Mouse (Mus musculus) hindbrain, postnatal 0 days (tissue): ENCODE data around the gene Rbm47. TPM values are rescaled to one million over a fixed set of nuclear protein-coding genes. Genes with fewer than 3 reads are reported as not detected.

Experiments
- ATAC-seq: fragments of 200-750 bp; cut with Nextera tagmentation; 2 replicates; pipeline ENCODE4 v1.8.0; 2017; ENCODE audit warnings: mild to moderate bottlenecking, moderate TSS enrichment, moderate library complexity
- DNase-seq: peaks from one replicate; pipeline ENCODE4 v3.0.0-alpha.2; 2015; ENCODE audit warnings: low spot score
- H3K27ac ChIP-seq: fragments of 300-500 bp; sonication (generic); 2 replicates; pipeline ENCODE4 v1.5.1; 2014; ENCODE audit warnings: mild to moderate bottlenecking
- H3K27me3 ChIP-seq: fragments of 300-500 bp; sonication (generic); 2 replicates; pipeline ENCODE4 v1.6.1; 2014; ENCODE audit warnings: low read length, mixed read lengths; ENCODE audit not compliant: insufficient read depth
- H3K36me3 ChIP-seq: fragments of 300-500 bp; sonication (generic); 2 replicates; pipeline ENCODE4 v1.6.1; 2014; ENCODE audit warnings: low read length, mixed read lengths; ENCODE audit not compliant: insufficient read depth
- H3K4me1 ChIP-seq: fragments of 300-500 bp; sonication (generic); 2 replicates; pipeline ENCODE4 v1.6.1; 2014; ENCODE audit warnings: antibody characterized with exemption, low read length, mixed read lengths; ENCODE audit not compliant: insufficient read depth
- H3K4me2 ChIP-seq: fragments of 300-500 bp; sonication (generic); 2 replicates; pipeline ENCODE4 v1.6.1; 2014; ENCODE audit warnings: low read depth, mild to moderate bottlenecking, low read length, moderate library complexity, mixed read lengths
- H3K4me3 ChIP-seq: fragments of 300-500 bp; sonication (generic); 2 replicates; pipeline ENCODE4 v1.5.1; 2014; ENCODE audit warnings: low read length
- H3K9ac ChIP-seq: fragments of 300-500 bp; sonication (generic); replicated peaks from 2 replicates; pipeline ENCODE4 v1.6.1; 2014; ENCODE audit warnings: mild to moderate bottlenecking, low read length, moderate library complexity, mixed read lengths
- H3K9me3 ChIP-seq: fragments of 300-500 bp; sonication (generic); 2 replicates; pipeline ENCODE4 v1.6.1; 2016; ENCODE audit warnings: low read length, mixed read lengths
- CTCF ChIP-seq: IDR thresholded peaks from 2 replicates; pipeline ENCODE4 v1.5.1; 2016; ENCODE audit warnings: antibody characterized with exemption, control low read depth, low read depth
- WGBS: fragments of 180-500 bp; shearing (Covaris S2); extraction: QIAGEN DNeasy Blood & Tissue Kit; methylation state at CpG from one replicate; pipeline ENCODE4 v1.1.7; 2014; 5-methylcytosine and 5-hydroxymethylcytosine counted together
- polyA plus RNA-seq: library from polyadenylated mRNA; unstranded; fragments of >200 nt; fragmentation: Nextera tagmentation; extraction: Ambion mirVana; gene quantifications from 2 replicates; pipeline ENCODE4 v1.2.1, GENCODE M21; 2015
- total RNA-seq: library from RNA; depleted of rRNA; stranded (reverse); fragments of >200 nt; gene quantifications from 2 replicates; pipeline ENCODE4 v1.2.3, GENCODE M21; 2014

The Rbm47 gene
- total and polyA plus RNA-seq, 2 experiments from 2014 or later, result 2.5 to 5.0 TPM

- 71% methylated on average over 3 of the region's 3 CpGs for WGBS
These were observed 9.2 kb upstream of the Rbm47 start for GRCm38 (mm10) chr5:66182156-66182555.

GRCm38 (mm10) chr5:66174160-66174837 lies 1.4 kb upstream of the Rbm47 start:
- Histone ChIP-seq H3K4me1 (no peaks in the 10 kb centered on the region), H3K27me3 (no peaks in the 10 kb centered on the region), H3K9ac (no peak overlapping the region), H3K4me2 (peak overlapping the region; percentile 16; the same call in 1 of the 2 replicates), H3K4me3 (no peak overlapping the region), H3K27ac (no peak overlapping the region; the same call in 1 of the 2 replicates), H3K36me3 (no peaks in the 10 kb centered on the region), H3K9me3 (no peaks in the 10 kb centered on the region)
- TF ChIP-seq CTCF, result no peak
- DNase-seq (peak; percentile 35), ATAC-seq (peak; percentile 49; the same call in 1 of the 2 replicates)
- 44% methylated on average over 23 of the region's 23 CpGs for WGBS

More at GRCm38 (mm10) chr5:66182156-66182555, 9.2 kb upstream of the Rbm47 start:
- ATAC-seq (no peak), DNase-seq (peak; percentile 37)
- Histone ChIP-seq H3K4me1 (no peaks in the 10 kb centered on the region), H3K4me2 (no peak overlapping the region), H3K27ac (no peak overlapping the region), H3K27me3 (no peaks in the 10 kb centered on the region), H3K4me3 (no peak overlapping the region), H3K9ac (no peak overlapping the region), H3K36me3 (no peaks in the 10 kb centered on the region), H3K9me3 (no peaks in the 10 kb centered on the region)
- TF ChIP-seq CTCF, result no peak

- ATAC-seq, result no peak
- no peak for TF ChIP-seq CTCF
- DNase-seq, result no peak
- no peak overlapping the region for H3K9ac ChIP-seq
- H3K4me3 ChIP-seq, result no peak overlapping the region
- WGBS, result 89% methylated on average over 9 of the region's 9 CpGs
- no peaks in the 10 kb centered on the region for H3K36me3 ChIP-seq
- H3K4me2 ChIP-seq, result no peak overlapping the region
- no peaks in the 10 kb centered on the region for H3K4me1 ChIP-seq
- no peaks in the 10 kb centered on the region for H3K27me3 ChIP-seq
- no peaks in the 10 kb centered on the region for H3K9me3 ChIP-seq
- H3K27ac ChIP-seq, result no peak overlapping the region
These were observed 2.3 kb downstream of the Rbm47 start for GRCm38 (mm10) chr5:66170591-66170990.

GRCm38 (mm10) chr5:66169099-66169485 lies 3.8 kb downstream of the Rbm47 start:
- H3K9ac ChIP-seq, result no peak overlapping the region
- no peaks in the 10 kb centered on the region for H3K36me3 ChIP-seq
- H3K27me3 ChIP-seq, result no peaks in the 10 kb centered on the region
- no peak overlapping the region for H3K4me2 ChIP-seq
- DNase-seq (no peak), ATAC-seq (no peak)
- 83% methylated on average over 2 of the region's 2 CpGs for WGBS
- H3K4me1 ChIP-seq, result no peaks in the 10 kb centered on the region
- no peak overlapping the region for H3K27ac ChIP-seq
- no peaks in the 10 kb centered on the region for H3K9me3 ChIP-seq
- no peak for TF ChIP-seq CTCF
- H3K4me3 ChIP-seq, result no peak overlapping the region

DNA sequence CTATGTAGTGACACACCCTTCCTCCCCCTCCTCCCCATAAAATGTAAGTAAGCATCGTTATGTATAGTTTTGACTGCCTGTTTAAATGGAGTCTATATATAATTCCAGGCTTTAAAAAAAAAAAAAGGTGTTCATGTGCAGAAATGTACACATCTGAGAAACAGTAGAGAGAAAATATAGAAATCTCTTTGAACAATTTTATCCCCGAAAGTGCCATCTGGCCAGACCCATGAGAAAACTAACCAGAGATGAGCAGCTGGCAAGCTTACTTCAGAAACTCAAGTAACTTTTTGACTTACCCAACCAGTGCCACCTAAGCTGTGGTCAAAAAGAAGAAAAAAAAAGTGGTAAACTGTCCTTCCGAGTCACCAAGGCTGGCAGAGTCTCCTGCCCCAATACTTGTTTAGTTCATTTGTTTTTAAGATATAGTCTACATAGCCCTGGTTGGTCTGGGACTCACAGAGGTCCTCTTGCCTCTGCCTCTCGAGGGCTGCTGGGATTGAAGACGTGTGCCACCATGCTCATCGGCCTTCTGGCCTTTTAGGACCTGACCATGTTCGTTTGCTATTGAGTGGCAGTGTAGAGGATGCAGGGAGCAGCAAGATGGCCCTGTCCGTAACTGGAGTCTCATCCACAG lies 4.3 kb downstream of the Rbm47 start:
- no peak for ATAC-seq
- no peak overlapping the region for H3K27ac ChIP-seq
- WGBS, result 88% methylated on average over 8 of the region's 8 CpGs

DNA sequence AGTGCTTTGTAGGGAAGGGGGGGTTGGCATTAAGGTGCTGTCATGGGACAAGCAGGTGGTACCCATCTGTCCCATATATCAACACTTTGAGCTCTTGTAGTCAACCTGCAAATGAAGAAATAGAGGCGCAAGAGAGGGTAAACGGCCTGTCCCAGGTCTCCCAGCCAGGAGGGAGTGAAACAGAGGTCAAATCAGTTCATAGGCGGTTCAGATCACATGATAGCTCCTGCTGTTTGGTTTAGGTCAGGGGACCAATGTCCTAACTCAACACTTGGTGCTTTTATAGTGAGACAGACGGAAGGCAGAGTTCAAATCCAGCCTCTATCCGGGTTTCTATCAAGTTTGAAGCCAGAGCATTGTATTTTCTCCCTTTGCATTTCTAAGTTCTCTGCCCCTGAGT lies 6.0 kb downstream of the Rbm47 start:
- no peaks in the 10 kb centered on the region for H3K36me3 ChIP-seq
- WGBS, result 82% methylated on average over 5 of the region's 5 CpGs
- no peaks in the 10 kb centered on the region for H3K4me1 ChIP-seq
- H3K9ac ChIP-seq, result no peak overlapping the region
- DNase-seq (no peak), ATAC-seq (no peak)
- no peak overlapping the region for H3K4me2 ChIP-seq
- H3K27ac ChIP-seq, result no peak overlapping the region
- TF ChIP-seq CTCF, result no peak
- no peaks in the 10 kb centered on the region for H3K27me3 ChIP-seq
- no peaks in the 10 kb centered on the region for H3K9me3 ChIP-seq
- H3K4me3 ChIP-seq, result no peak overlapping the region

More for the DNA sequence above, 4.3 kb downstream of the Rbm47 start:
- H3K27me3 ChIP-seq, result no peaks in the 10 kb centered on the region
- no peaks in the 10 kb centered on the region for H3K4me1 ChIP-seq
- no peaks in the 10 kb centered on the region for H3K9me3 ChIP-seq
- H3K4me2 ChIP-seq, result no peak overlapping the region
- no peak overlapping the region for H3K4me3 ChIP-seq
- H3K36me3 ChIP-seq, result no peaks in the 10 kb centered on the region
- no peak for TF ChIP-seq CTCF
- no peak overlapping the region for H3K9ac ChIP-seq
- no peak for DNase-seq

DNA sequence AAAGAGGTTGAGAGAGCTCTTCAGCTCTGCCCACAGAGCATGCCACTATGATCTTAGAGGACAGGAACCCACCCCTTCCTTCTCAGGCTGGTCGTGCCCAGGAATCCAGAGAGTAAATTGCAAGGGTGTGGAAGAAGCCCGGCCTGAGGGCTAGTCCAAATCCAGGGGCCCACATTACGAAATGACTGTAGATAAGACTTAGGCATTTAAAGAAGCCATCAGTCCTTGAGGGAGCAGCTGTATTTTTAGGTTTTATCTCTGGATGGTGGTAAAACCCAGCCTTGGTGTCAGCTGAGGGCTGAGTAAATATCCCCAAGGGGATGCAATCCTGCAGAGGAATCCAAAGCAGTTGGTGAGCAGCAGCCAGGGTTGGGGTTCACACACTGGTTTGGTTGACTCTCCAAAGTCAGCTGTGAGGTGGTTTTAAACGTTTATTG lies 6.7 kb downstream of the Rbm47 start:
- WGBS, result 76% methylated on average over 4 of the region's 4 CpGs
- Histone ChIP-seq H3K36me3 (no peaks in the 10 kb centered on the region), H3K4me3 (no peak overlapping the region), H3K27me3 (no peaks in the 10 kb centered on the region), H3K4me2 (no peak overlapping the region), H3K4me1 (no peaks in the 10 kb centered on the region), H3K9ac (no peak overlapping the region), H3K27ac (no peak overlapping the region), H3K9me3 (no peaks in the 10 kb centered on the region)
- no peak for ATAC-seq
- no peak for DNase-seq
- no peak for TF ChIP-seq CTCF
